Mouse (Mus musculus) gastrocnemius, postnatal 14 days (tissue): ENCODE measurements around the gene Sbf2. TPM values are rescaled to one million over a fixed set of nuclear protein-coding genes. Genes with fewer than 3 reads are reported as not detected.

ENCODE experiments used
- DNase-seq: peaks from one replicate; pipeline ENCODE4 v3.0.0; 2021; ENCODE audit warnings: mixed read lengths
- intact Hi-C: fragments of 180-260 bp; cut with DNase I; formaldehyde crosslinking; loops from one replicate; pipeline ENCODE4 v1.15.1; 2025; ENCODE audit warnings: low total_unique reads
- total RNA-seq, 2 experiments: library from RNA; stranded (reverse); gene quantifications; 2 replicates each; pipeline ENCODE4 v1.2.3; 2021

Gene Sbf2
- total RNA-seq, 2 experiments from 2014 or later: 19.4 to 21.5 TPM

DNA sequence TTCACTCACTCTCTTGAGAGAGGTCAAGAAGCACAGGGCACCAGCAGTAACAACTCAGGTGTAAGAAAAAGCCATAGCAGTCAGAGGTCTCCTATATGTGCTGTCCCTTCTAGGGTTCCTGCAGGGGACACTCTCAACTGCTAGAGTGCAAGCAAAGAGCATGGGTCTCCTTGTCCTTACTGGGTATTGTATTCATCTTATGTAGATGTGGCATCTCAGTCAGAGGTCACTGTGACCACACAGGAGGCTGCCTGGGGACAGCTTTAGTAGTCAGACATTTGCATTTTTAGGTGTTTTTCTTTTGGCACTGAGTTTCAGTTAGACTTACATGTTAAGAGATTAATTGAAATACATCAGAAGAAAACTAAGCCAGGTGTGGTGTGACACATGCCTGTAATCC is 347.7 kb downstream of the Sbf2 start:
- no peak for DNase-seq
- intact Hi-C loops: no loop called here

DNA sequence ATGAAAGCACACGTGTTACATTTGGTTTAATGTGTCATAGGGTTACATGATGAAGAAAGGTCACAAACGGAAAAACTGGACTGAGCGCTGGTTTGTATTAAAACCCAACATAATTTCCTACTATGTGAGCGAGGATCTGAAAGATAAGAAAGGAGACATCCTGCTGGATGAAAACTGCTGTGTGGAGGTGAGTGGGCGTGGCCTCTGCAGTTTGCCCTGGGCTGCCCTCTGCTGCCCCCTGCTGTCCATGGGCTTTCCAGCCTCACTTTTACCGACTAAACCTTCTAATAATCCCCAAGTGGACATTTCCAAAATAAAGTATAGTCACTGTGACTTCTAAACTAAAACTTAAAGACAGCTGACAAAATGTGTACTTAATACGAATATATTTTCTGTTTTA is 348.9 kb downstream of the Sbf2 start:
- intact Hi-C loops: no loop called here
- peak; percentile 90 for DNase-seq

DNA sequence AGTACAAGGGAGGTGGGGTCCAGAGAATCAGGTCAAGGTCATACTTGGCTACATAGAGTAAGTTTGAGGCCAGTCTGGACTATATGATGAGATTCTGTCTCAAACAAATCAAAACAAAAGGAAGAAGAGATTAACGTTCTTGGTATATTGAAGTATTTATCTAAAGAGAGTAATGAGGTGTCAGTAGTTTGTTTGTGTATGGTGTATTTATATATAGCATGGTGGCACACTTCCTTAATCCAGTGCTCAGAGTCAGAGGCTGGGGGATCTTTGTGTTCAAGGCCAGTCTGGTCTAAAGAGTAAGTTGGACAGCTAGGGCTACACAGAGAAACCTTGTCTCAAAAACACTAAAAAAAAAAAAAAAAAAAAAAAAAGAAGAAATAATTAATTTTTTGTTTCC is 351.2 kb downstream of the Sbf2 start:
- no peak for DNase-seq
- intact Hi-C loops: no loop called here

DNA sequence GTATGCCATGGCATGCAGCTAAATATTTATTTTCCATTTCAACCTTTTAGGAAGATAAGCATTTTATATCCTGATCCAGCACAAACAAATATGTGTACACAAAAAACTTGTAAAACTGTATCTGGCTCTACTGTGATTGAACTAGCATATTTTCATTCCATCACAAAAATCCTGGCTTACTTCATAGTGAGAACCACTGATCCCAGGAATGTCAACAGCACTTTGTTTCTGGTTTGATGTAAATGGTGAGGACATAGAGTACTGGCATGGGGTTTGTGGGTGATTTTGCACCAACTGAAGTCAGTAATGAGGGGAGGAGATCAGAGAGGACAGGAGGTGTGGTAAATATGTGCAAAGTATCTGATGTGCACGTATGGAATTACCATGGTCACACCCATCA is 352.1 kb downstream of the Sbf2 start:
- intact Hi-C loops: no loop called here
- no peak for DNase-seq

DNA sequence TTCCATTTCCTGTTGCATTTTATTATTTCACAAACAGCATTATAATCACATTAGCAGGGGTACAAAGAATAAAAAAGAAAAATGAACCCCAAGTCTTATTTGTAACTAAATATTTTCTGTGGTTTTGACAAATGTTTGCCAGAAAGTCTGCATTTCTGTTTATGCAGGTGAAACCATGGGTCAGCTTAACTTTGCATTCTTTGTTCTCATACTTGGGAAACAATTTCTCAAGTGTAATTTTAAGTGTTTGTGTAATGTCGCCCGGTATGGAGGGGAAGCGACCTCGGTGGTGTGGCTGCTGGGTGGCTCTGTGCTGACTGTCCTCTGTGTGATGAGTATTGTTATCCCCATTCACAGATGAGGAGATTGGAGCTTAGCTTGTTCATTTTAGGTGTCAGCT is 352.9 kb downstream of the Sbf2 start:
- intact Hi-C loops: no loop called here

DNA sequence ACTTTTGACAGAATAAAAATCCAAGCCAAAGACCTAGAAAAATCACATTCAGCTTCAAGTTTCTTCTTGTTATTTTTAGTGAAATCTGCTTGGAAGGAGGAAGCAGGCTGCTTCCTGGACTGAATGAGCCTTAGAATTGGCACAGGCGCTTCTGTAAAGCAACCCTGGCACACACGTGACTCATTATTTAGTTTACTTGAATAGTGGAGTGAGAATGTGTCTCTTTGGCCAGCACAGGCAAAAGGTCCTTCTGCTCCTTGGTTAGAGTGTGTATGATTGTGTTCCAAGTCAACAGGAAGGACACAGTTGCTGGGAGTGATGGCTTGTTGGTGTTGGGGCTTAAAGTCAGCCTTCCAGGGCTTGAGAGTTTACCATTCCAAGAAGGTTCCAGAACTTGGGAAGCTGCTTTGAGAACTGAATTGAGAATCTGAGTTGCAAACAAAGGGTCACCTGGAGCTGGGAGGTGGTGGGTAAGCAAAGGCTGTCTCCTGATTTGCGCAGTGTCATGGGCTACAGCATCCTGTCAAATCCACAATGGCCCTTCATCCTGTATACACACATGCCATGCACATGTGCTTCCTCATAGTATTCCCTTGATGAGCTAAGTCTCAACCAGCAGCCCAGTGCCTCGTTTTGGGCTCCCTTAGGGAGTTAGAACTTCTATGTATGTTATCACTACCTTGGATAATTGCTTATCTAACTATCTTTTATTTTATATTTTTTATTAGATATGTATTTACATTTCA is 354.6 kb downstream of the Sbf2 start:
- intact Hi-C loops: no loop called here
- DNase-seq: no peak

More for the DNA sequence above, 352.9 kb downstream of the Sbf2 start:
- DNase-seq: no peak

DNA sequence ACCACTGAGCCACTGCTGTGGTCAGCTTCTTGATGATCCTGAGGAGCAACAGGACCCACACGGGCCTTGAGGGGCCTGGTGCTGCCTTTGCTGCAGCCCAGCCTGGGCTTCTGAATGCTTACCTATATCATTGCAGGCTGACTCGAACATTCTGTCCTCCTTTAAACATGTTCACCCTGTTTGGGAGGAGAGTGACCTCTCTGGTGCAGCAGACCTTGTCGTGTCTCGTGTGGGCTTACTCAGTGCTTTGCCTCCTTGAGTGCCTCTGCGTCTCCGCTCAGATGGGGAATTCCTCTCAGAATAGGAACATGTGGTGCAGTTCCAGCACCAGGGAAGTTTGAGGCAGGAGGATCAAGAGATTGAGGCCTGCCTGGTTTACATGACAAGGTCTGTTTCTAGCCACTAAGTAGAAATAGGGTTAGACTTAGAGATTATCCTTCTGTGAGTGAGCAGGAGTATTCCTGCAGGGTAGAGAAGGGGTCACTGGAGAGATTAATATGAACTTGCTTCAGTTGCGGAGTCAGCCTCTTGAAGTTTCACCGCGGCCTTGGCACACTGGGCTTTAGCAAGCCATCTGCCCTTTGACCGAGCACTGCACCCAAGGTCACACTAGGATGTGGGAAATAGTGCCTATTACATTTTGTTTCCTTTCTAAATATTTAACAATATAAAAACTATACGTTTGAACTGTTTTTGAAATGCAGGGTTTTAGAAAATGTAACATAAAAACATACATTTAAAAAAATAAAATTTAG is 356.3 kb downstream of the Sbf2 start:
- intact Hi-C loops: no loop called here
- DNase-seq: no peak

Other genes starting within 250 kb of the Sbf2 start
- 1 to 10 TPM; 5.6 to 6.1 TPM for gene Adm, start 12.7 kb upstream of the Sbf2 start, total RNA-seq
- gene Ampd3, start 153.3 kb upstream of the Sbf2 start, total RNA-seq: 1 to 10 TPM; 6.6 to 7.7 TPM
- 10 to 100 TPM; 12.7 to 13.7 TPM for gene Rnf141, start 229.5 kb upstream of the Sbf2 start, total RNA-seq
- 10 to 100 TPM; 10.4 to 11.9 TPM for gene Lyve1, start 248.3 kb upstream of the Sbf2 start, total RNA-seq